Mouse (Mus musculus) common myeloid progenitor, adult 5-6 weeks (primary cell): Measurements from ENCODE around the gene B4galnt3. TPM values are rescaled to one million over a fixed set of nuclear protein-coding genes. Genes with fewer than 3 reads are reported as not detected.
"Not testable (repeated sequence)": the region's sequence is repeated elsewhere in the genome, so short reads cannot be mapped to it uniquely, and the experiment has no call there.

ENCODE experiments used
- ATAC-seq: replicated peaks from 2 replicates; pipeline ENCODE4 v1.8.0; 2016; ENCODE audit warnings: low read depth, mild to moderate bottlenecking, moderate TSS enrichment, inconsistent platforms; ENCODE audit not compliant: poor library complexity, severe bottlenecking
- total RNA-seq: library from RNA; stranded (forward); fragments of 200-1000, 187-1606 nt; gene quantifications from 2 replicates; pipeline ENCODE4 v1.2.3, GENCODE M21; 2017

The B4galnt3 gene
- total RNA-seq = not detected in 2 replicates

GRCm38 (mm10) chr6:120294056-120294784 is at the start of gene B4galnt3, which contains the start of gene D330020A13Rik:
Gene B4galnt3 (minus strand): TSS chr6:120294559.
Gene D330020A13Rik (plus strand): TSS chr6:120294364.
- ATAC-seq = peak; percentile 53

DNA sequence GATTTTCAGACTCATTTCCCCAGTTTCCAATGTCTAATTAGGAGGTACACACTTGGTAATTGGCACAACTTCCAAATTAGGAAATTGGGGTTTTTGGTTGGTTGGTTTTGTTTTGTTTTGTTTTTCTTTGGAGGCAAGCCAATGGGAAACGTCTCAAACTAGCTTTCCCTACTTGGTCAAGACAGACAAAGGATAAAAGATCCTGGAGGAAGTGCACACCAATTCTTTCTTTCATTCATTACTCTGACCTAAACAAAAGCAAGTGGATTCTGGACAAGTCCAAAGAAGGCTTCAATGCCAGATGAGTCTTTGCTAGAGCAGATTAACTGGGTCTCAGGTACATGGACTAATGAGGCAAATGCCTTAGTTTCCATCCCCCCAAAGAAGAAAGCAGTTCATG is 49.6 kb upstream of the B4galnt3 start:
- ATAC-seq = no peak

- no peak; the same call in 1 of the 2 replicates for ATAC-seq
These were observed 38.0 kb upstream of the B4galnt3 start for GRCm38 (mm10) chr6:120332351-120332750.

GRCm38 (mm10) chr6:120324295-120324927 is 30.1 kb upstream of the B4galnt3 start:
- peak; percentile 81 for ATAC-seq

GRCm38 (mm10) chr6:120320369-120320768 is 26.0 kb upstream of the B4galnt3 start:
- ATAC-seq = no peak

- ATAC-seq = no peak
These were observed 24.8 kb upstream of the B4galnt3 start for GRCm38 (mm10) chr6:120319129-120319528.

DNA sequence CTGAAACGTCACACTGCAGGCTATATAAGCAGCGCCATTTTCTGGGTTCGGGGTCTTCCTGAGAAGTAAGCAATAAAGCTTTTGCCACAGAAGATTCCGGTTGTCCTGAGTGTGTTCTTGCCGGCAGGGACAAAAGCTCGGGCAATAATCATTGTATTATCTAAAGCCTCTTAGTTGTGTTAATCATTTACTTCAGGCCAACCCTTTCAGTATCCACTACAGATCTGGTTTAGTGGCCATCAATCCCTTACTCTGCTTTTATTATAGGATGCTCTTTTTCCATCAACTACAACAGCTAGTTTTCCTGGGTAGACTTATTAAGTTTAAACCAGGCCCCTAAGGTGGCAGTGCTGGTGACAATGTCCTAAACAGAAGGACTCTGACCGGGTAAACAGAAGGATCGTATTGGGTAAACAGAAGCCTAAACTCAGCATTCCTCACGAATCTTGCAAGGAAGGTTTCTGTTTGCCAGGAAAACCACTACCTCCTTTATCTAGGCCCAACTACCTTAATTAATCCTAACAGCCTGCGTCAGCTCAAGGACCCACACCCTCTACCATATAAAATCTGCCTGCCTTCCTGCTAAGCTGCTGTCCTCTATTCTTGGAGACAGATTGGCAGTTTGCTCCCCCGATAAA is 24.1 kb upstream of the B4galnt3 start:
- no peak for ATAC-seq

- ATAC-seq = peak; percentile 83
These were observed 18.1 kb upstream of the B4galnt3 start for GRCm38 (mm10) chr6:120312443-120312842.

GRCm38 (mm10) chr6:120309787-120310186 is 15.4 kb upstream of the B4galnt3 start:
- ATAC-seq = no peak

DNA sequence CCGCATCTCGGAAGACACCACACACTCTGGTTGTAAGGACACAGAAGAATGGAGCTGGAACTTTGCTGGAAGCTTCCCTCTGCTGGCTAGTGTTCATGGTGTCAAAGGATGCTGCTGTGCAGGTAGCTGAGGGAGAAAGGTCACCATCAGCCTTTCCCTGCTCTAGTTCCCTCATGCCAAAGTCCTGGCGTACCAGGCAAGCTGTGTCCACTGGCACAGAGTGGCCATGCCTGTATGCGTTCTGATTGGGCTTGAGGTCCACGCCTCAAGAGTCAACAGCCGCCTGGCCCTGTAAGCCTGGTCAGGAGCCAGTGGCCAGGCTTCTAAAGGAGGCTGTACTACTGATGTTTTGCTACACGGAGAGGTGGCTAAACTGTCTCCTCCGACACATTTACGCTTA is 15.0 kb upstream of the B4galnt3 start:
- no peak for ATAC-seq

- ATAC-seq = no peak
These were observed 12.7 kb upstream of the B4galnt3 start for GRCm38 (mm10) chr6:120306859-120307594.

DNA sequence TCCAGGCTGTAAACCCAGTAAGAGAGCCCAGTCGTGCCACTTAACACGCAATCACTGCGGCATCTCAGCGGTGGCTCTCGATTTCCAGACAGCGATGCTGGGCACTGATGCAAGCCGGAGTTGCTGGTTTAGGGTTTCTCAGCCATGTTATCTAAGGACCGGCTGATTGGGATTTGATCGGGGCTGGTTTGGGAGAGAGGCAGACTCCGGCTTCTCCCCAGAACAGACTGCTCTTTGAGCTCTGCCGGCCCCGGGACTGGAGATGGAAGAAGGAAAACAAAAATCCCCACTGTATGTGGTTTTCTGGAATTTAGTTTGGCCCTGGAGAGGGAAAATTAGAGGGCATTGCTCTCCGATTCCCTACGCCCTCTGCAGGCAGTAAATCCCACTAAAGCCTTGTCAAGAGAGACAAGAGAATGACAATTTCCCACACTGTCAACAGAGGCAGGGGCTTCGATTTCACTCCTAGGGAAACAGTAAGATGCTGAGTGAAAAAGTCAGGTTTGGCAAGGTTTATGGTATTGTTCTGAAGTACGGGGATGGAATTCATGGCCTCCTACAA is 8.5 kb upstream of the B4galnt3 start:
- ATAC-seq = no peak

DNA sequence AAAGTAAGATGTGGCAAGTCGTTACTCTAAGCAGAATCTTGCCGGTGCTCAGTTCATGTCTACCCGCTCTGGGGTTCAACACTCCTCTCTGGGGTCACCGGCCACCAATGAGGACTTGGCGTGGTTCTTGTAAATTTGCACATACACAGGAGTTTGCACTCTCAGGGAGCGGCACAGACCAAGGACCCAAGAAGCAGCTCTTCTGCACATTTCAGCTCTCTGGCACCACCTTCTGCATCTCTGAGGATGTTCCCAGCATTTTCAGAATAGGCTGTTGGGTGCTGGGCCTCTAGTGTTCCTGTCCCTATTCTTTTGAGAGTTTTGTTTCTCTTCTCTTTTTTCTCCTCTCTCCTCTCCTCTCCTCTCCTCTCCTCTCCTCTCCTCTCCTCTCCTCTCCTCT is 6.8 kb upstream of the B4galnt3 start:
- ATAC-seq = peak; percentile 83

GRCm38 (mm10) chr6:120296589-120296988 is 2.2 kb upstream of the B4galnt3 start:
- ATAC-seq = not testable (repeated sequence)

GRCm38 (mm10) chr6:120294785-120295133 is 400 bp upstream of the B4galnt3 start:
- 0 out of 2 replicates have a peak, but pooled peaks have one; percentile 34 for ATAC-seq

DNA sequence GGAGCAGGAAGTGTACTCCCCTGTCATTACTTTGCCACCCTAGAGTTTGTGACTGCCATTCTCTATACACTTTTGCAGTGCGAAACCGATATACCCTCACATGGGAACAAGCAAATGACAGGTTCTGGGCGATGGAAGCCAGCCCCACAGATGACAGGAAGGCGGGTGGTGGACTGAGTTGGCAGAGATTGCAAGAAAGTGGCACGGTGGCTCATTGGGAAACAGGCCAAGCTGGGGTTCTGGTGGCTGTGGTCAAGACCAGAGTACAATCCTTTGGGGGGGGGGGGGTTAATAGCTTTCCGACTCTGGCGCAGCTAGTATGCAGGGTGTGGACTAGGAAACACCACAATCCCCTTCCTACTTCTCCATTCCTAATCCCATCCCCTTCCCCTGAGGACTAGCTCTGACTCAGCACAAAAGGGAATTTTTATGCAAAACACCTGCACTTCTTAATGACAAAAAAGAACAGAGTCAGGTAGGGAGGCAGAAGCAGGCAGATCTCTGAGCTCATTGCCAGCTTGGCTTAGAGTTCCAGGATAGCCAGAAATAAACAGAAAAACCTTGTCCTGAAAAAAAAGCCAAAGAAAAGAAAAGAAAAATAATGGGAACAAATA is 2.9 kb downstream of the B4galnt3 start:
- no peak for ATAC-seq

DNA sequence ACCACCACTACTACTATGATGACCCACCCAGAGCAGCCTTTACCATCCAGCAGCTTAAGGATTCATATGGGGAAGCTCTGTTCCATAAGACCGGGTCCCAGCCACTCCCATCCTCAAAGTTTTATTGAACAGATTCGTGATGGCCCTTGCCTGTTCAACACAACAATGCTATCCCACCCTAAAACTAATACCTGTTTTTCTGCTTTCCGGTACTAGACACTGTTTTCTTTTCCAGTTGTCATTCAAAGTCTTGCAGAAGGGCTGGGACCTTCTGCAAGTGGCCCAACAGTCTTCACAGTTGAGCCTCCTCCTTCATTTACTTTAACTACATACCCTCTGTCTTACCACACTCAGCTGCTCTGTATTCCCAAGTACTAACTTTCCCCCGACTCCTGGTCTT is 4.9 kb downstream of the B4galnt3 start:
- no peak for ATAC-seq

DNA sequence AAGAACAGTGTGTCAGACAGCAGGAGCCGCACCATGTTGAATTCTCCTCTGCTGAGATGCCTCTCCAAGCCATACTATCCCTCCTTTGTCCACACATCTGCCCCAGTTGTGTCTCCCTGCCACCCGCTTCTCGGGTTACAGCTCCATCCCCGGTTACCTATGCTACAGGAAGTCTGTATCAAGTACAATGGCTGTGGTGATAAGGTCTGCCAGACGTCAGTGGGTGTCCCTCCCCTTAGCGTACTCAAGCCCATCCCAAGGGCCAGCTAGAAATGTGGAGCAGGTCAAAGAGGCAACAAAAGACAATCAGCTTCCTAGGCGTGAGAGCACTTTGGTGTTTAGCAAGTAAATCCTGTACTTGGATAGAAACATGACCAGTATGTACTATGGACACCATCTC is 5.8 kb downstream of the B4galnt3 start:
- ATAC-seq = no peak

GRCm38 (mm10) chr6:120287279-120287678 is 7.1 kb downstream of the B4galnt3 start:
- no peak for ATAC-seq
